Mouse (Mus musculus) granulocyte monocyte progenitor cell, adult 5-6 weeks (primary cell): ENCODE measurements around the gene Iglon5. TPM values are rescaled to one million over a fixed set of nuclear protein-coding genes. Genes with fewer than 3 reads are reported as not detected.
A peak's percentile ranks its signal among the peaks of the same experiment; 100 is the strongest.

Experiments used
- ATAC-seq: replicated peaks from 2 replicates; pipeline ENCODE4 v1.8.0; 2016; ENCODE audit warnings: mild to moderate bottlenecking, moderate TSS enrichment, inconsistent platforms; ENCODE audit not compliant: poor library complexity, severe bottlenecking
- total RNA-seq, 2 experiments: library from RNA; stranded (forward) in 1 of 2; stranded (reverse) in 1 of 2; fragments of 200-712, 200-1000 nt in 1 of 2; fragments of >200 nt in 1 of 2; fragmentation: Nextera tagmentation in 1 of 2; gene quantifications; 2 replicates each; pipeline ENCODE4 v1.2.3; 2014 to 2017

Gene Iglon5
- total RNA-seq, 2 experiments from 2014 or later: not detected

GRCm38 (mm10) chr7:43466099-43466694 is 23.7 kb downstream of the Iglon5 start:
- ATAC-seq: peak; percentile 62

- peak; percentile 78 for ATAC-seq
These were observed 24.4 kb downstream of the Iglon5 start for GRCm38 (mm10) chr7:43465344-43466098.

- ATAC-seq: peak; percentile 16
These were observed 25.0 kb downstream of the Iglon5 start for GRCm38 (mm10) chr7:43464864-43465343.

- ATAC-seq: no peak
These were observed 25.9 kb downstream of the Iglon5 start for GRCm38 (mm10) chr7:43463976-43464375.

- no peak for ATAC-seq
These were observed 27.0 kb downstream of the Iglon5 start, which contains the start of gene Vsig10l for GRCm38 (mm10) chr7:43462851-43463250. Vsig10l (plus strand) TSS chr7:43463151.

GRCm38 (mm10) chr7:43454371-43454770 is 35.5 kb downstream of the Iglon5 start:
- no peak for ATAC-seq

- no peak for ATAC-seq
These were observed 36.1 kb downstream of the Iglon5 start for GRCm38 (mm10) chr7:43453599-43454355.

- peak; percentile 86 for ATAC-seq
These were observed 37.3 kb downstream of the Iglon5 start for GRCm38 (mm10) chr7:43452609-43453008.

- ATAC-seq: no peak
These were observed 38.1 kb downstream of the Iglon5 start for GRCm38 (mm10) chr7:43451726-43452125.

- ATAC-seq: no peak
These were observed 40.1 kb downstream of the Iglon5 start for GRCm38 (mm10) chr7:43449811-43450210.

GRCm38 (mm10) chr7:43448246-43448645 is 41.6 kb downstream of the Iglon5 start:
- no peak for ATAC-seq

GRCm38 (mm10) chr7:43447801-43448200 is 42.1 kb downstream of the Iglon5 start:
- peak; percentile 12 for ATAC-seq

GRCm38 (mm10) chr7:43443917-43444293 is 46.0 kb downstream of the Iglon5 start, which contains the start of the genes Etfb and Gm45233:
Etfb (plus strand) TSS chr7:43444083.
Gm45233 (plus strand) TSS chr7:43444128.
- ATAC-seq: peak; percentile 70

GRCm38 (mm10) chr7:43443126-43443916 is 46.6 kb downstream of the Iglon5 start:
- ATAC-seq: peak; percentile 65

GRCm38 (mm10) chr7:43442684-43443083 is 47.2 kb downstream of the Iglon5 start:
- ATAC-seq: no peak

- ATAC-seq: no peak
These were observed 48.8 kb downstream of the Iglon5 start for GRCm38 (mm10) chr7:43441071-43441470.

GRCm38 (mm10) chr7:43440482-43440881 is 49.4 kb downstream of the Iglon5 start, which contains the start of gene Cldnd2:
Cldnd2 (plus strand) TSS chr7:43440782.
- ATAC-seq: no peak

- ATAC-seq: no peak
These were observed 51.3 kb downstream of the Iglon5 start for GRCm38 (mm10) chr7:43438611-43439010.

- peak; percentile 57 for ATAC-seq
These were observed 53.3 kb downstream of the Iglon5 start, which contains the start of gene Nkg7 for GRCm38 (mm10) chr7:43436341-43437255. Nkg7 (plus strand) TSS chr7:43437073.
